Mouse (Mus musculus): Measurements from ENCODE around the gene P2rx4.

- peak; percentile 63; the same call in 1 of the 2 replicates for TF ChIP-seq POLR2A (IDR thresholded peaks at IDR 0.05; ENCODE audit: borderline replicate concordance, extremely low read depth, low read depth, low read length)
- no peak for TF ChIP-seq CTCF (IDR thresholded peaks at IDR 0.05; ENCODE audit: insufficient read depth, low read length)
Observed at GRCm38 (mm10) chr5:122707276-122708181, at the start of gene P2rx4.
